Mouse (Mus musculus) retina, postnatal 7 days (tissue): ENCODE measurements around the gene Scgb2b19.
"Not testable (repeated sequence)": the region's sequence is repeated elsewhere in the genome, so short reads cannot be mapped to it uniquely, and the experiment has no call there.

Source experiments
- DNase-seq: peaks from one replicate; pipeline ENCODE4 v3.0.0-alpha.2; 2012; ENCODE audit warnings: low read depth, low spot score

Gene Scgb2b19

GRCm38 (mm10) chr7:33280238-33280637, at the start of gene Scgb2b19:
Gene Scgb2b19, minus strand, starts transcription at chr7:33280338.
- DNase-seq = not testable (repeated sequence)

- DNase-seq = not testable (repeated sequence)
Measured at GRCm38 (mm10) chr7:33286991-33287390, 6.9 kb upstream of the Scgb2b19 start, which contains the start of gene Scgb1b19. Gene Scgb1b19, plus strand, starts transcription at chr7:33287291.
